Mouse (Mus musculus): ENCODE data around the gene Xlr5c.

DNA sequence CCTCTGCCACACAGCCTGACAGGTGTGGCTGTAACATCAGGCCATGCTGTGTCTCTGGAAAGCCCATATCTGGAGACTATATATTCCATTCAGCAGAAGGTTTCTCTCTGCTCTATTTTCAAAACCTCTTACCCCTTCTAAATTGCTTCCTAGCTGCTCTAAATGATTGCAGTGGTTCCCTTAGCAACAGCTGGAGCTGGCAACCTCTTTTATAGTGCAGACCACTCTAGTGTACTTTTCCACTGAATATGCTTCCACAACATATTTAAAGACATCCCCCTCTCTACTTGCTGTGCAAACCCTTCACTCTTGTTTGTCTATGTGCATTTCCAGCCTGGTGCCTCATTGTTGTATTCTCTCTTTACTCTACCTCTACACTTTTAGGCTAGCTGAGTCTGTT, 40.8 kb upstream of the Xlr5c start:
- TF ChIP-seq CTCF (IDR thresholded peaks at IDR 0.05; ENCODE audit: low read depth): no peak
- no peak for TF ChIP-seq EP300 (IDR thresholded peaks at IDR 0.05; ENCODE audit: low read depth)
